11 mouse cellular contexts compared by ENCODE assay signal in the genomic region with DNA sequence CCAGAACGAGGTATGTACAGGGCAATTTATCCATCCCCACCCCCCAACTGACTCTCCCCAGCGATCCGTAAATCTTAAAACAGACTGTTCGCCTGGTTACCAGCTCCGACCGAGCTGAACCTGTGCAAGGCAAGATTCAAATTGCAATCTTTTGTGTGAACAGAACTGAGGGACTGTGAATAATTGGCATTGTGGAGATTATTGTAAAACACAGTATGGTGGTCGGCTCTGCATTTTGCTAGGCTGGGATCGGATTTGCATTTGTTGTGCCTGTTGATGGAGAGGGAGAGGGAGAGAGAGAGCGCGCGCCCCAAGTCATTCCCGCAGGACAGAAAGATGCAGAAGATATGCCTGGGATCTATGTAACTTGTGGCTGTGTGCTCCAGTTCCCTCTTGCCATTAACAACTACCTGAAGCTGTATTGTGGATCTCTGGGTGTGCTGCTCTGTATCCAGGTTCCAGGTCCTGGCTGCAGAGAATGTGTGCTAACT.
DNase-seq lines count a peak whose midpoint lies in the region; ATAC-seq and TF ChIP-seq lines count a peak whose summit lies in the region.
"Had no signal": no experiment of that assay in that cellular context is flagged by ENCODE, and none has a peak within 500 bp of the region (broad histone marks: within the 10 kb centered on the region; RNA-seq: fewer than 3 reads in every experiment).

No protein-coding gene starts in this region.

- no peak for TF ChIP-seq CTCF in kidney, postnatal 0 days (IDR thresholded peaks at IDR 0.05; ENCODE audit: low read depth)

- no peaks in the 10 kb centered on the region for H3K27me3 ChIP-seq in kidney, postnatal 0 days (ENCODE audit: insufficient read depth, low read length)
- no peaks in the 10 kb centered on the region for H3K27me3 ChIP-seq in hindbrain, embryonic 13.5 days
- no peaks in the 10 kb centered on the region for H3K27me3 ChIP-seq in neural tube, embryonic 11.5 days (ENCODE audit: control insufficient read depth, insufficient read depth, low read length)
- H3K27me3 ChIP-seq: liver, embryonic 13.5 days had no signal

- no peak for ATAC-seq in kidney, postnatal 0 days (replicated peaks; ENCODE audit: low FRiP score, low read depth)
- ATAC-seq in hindbrain, embryonic 13.5 days (ENCODE audit: low FRiP score) = peak; percentile 45
- peak; percentile 81 for ATAC-seq in neural tube, embryonic 11.5 days (ENCODE audit: insufficient read depth, low FRiP score, low TSS enrichment)

- H3K36me3 ChIP-seq in kidney, postnatal 0 days (ENCODE audit: insufficient read depth, low read length) = no peaks in the 10 kb centered on the region
- H3K36me3 ChIP-seq in hindbrain, embryonic 13.5 days = no peaks in the 10 kb centered on the region
- no peaks in the 10 kb centered on the region for H3K36me3 ChIP-seq in neural tube, embryonic 11.5 days (ENCODE audit: control insufficient read depth, insufficient read depth, low read length)
- H3K36me3 ChIP-seq: liver, embryonic 13.5 days had no signal

- no peak overlapping the region for H3K9ac ChIP-seq in kidney, postnatal 0 days (ENCODE audit: low read depth, low read length)
- H3K9ac ChIP-seq in hindbrain, embryonic 13.5 days = peak overlapping the region; percentile 71
- H3K9ac ChIP-seq in neural tube, embryonic 11.5 days (ENCODE audit: low read length) = peak overlapping the region; percentile 37; the same call in 1 of the 2 replicates
- H3K9ac ChIP-seq: liver, embryonic 13.5 days had no signal

- no peaks in the 10 kb centered on the region for H3K4me1 ChIP-seq in kidney, postnatal 0 days (replicated peaks; ENCODE audit: insufficient read depth, low read length)
- peaks cover 21% of the 10 kb centered on the region for H3K4me1 ChIP-seq in hindbrain, embryonic 13.5 days (replicated peaks)
- H3K4me1 ChIP-seq in neural tube, embryonic 11.5 days (ENCODE audit: control insufficient read depth, insufficient read depth, low read length) = peaks cover 3% of the 10 kb centered on the region; the same call in 1 of the 2 replicates
- H3K4me1 ChIP-seq: liver, embryonic 13.5 days had no signal

- H3K4me3 ChIP-seq in kidney, postnatal 0 days (replicated peaks; ENCODE audit: low read depth, low read length) = no peak overlapping the region
- H3K4me3 ChIP-seq in hindbrain, embryonic 13.5 days = peak overlapping the region; percentile 49
- peak overlapping the region; percentile 22 for H3K4me3 ChIP-seq in neural tube, embryonic 11.5 days (ENCODE audit: low read depth, low read length)
- H3K4me3 ChIP-seq: heart, adult 2 months; liver, embryonic 13.5 days had no signal

- H3K9me3 ChIP-seq in kidney, postnatal 0 days (replicated peaks; ENCODE audit: low read length) = no peaks in the 10 kb centered on the region
- H3K9me3 ChIP-seq in hindbrain, embryonic 13.5 days = no peaks in the 10 kb centered on the region
- H3K9me3 ChIP-seq in neural tube, embryonic 11.5 days (ENCODE audit: control insufficient read depth, low read length) = no peaks in the 10 kb centered on the region
- H3K9me3 ChIP-seq: liver, embryonic 13.5 days had no signal

- WGBS in kidney, postnatal 0 days = 36% methylated on average over 12 of the region's 12 CpGs
- 14% methylated on average over 12 of the region's 12 CpGs for WGBS in hindbrain, embryonic 13.5 days
- 23% methylated on average over 12 of the region's 12 CpGs for WGBS in neural tube, embryonic 11.5 days

- no peak for DNase-seq in kidney, postnatal 0 days (ENCODE audit: low spot score)
- DNase-seq in kidney, postnatal 4 days = no peak
- DNase-seq in embryo, embryonic 10.5 days (ENCODE audit: low spot score) = peak; percentile 56
- DNase-seq in neural tube, embryonic 11.5 days (ENCODE audit: low spot score) = peak; percentile 45
- no peak for DNase-seq in heart, adult 11 months
- no peak for DNase-seq in heart, adult 9 months (ENCODE audit: low spot score in 2 of 2)
- DNase-seq in layer of hippocampus, adult 9-11 months = no peak
- DNase-seq: adrenal gland, postnatal 36 days; heart, adult 2 months; liver, embryonic 13.5 days had no signal

- peak overlapping the region; percentile 38 for H3K4me2 ChIP-seq in kidney, postnatal 0 days (ENCODE audit: low read length)
- peak overlapping the region; percentile 64 for H3K4me2 ChIP-seq in hindbrain, embryonic 13.5 days
- H3K4me2 ChIP-seq in neural tube, embryonic 11.5 days (ENCODE audit: low read depth) = peak overlapping the region; percentile 41
- H3K4me2 ChIP-seq: liver, embryonic 13.5 days had no signal

- H3K27ac ChIP-seq in kidney, postnatal 0 days = no peak overlapping the region
- peak overlapping the region; percentile 62; the same call in 1 of the 2 replicates for H3K27ac ChIP-seq in hindbrain, embryonic 13.5 days
- 0 out of 2 replicates have a peak overlapping the region, but pooled peaks have one; percentile 29 for H3K27ac ChIP-seq in neural tube, embryonic 11.5 days (ENCODE audit: low read depth, low read length)
- H3K27ac ChIP-seq: heart, adult 2 months; liver, embryonic 13.5 days had no signal

Comparison
In these comparisons a context has a peak if more than half of its experiments do, and no peak if none do; other contexts are left out.
1. DNase-seq: peak in embryo, embryonic 10.5 days (single experiment) and neural tube, embryonic 11.5 days (single experiment); none in kidney, postnatal 0 days (single experiment), kidney, postnatal 4 days (0 of 2), heart, adult 11 months (single experiment), heart, adult 9 months (0 of 2) and layer of hippocampus, adult 9-11 months (single experiment).
2. Peak in every context shown above with its lines, with median percentiles within 50 percentile points of each other: H3K4me2 ChIP-seq.